Mouse (Mus musculus): ENCODE data around the gene Gm13696.
"Not testable (repeated sequence)": the region's sequence is repeated elsewhere in the genome, so short reads cannot be mapped to it uniquely, and the experiment has no call there.

- not testable (repeated sequence) for TF ChIP-seq CTCF (IDR thresholded peaks at IDR 0.05; ENCODE audit: low read depth); EP300 (optimal IDR thresholded peaks at IDR 0.05)
These were observed 5.7 kb downstream of the Gm13696 start, which contains the start of gene Gm13694 for GRCm38 (mm10) chr2:83978633-83979032.
